ENCODE assay signal across 16 mouse cellular contexts in the genomic region with DNA sequence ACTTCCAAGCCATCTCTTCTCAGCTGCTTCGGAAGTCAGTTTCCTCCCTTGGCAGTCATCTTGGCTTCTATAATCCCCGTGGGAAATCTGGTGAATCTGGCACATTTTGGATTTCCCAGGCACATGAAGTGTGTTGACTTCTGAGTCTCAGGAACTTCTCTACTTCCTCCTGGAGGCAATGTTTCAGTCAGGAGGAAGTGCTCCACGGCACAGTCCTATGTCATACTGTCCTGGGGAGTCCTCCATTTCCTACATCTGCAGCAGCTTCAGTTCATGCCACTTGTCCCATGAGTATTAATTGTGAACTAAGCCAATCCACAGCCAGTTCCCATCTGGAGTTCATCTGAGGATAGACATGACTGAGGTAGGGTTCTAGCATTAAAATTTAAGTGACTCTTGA.
"Had no signal": no experiment of that assay in that cellular context is flagged by ENCODE, and none has a peak within 500 bp of the region (broad histone marks: within the 10 kb centered on the region; RNA-seq: fewer than 3 reads in every experiment).

No protein-coding gene starts in this region.

- H3K27me3 ChIP-seq: kidney, embryonic 15.5 days; liver, embryonic 13.5 days; megakaryocyte, embryonic 14.5 days; midbrain, embryonic 13.5 days; neural tube, embryonic 13.5 days had no signal

- H3K4me1 ChIP-seq: kidney, embryonic 15.5 days; liver, embryonic 13.5 days; megakaryocyte, embryonic 14.5 days; midbrain, embryonic 10.5 days; midbrain, embryonic 13.5 days; neural tube, embryonic 13.5 days had no signal

- H3K9me3 ChIP-seq: kidney, embryonic 15.5 days; liver, embryonic 13.5 days; megakaryocyte, embryonic 14.5 days; midbrain, embryonic 10.5 days; midbrain, embryonic 13.5 days; neural tube, embryonic 13.5 days had no signal

- H3K36me3 ChIP-seq: kidney, embryonic 15.5 days; liver, embryonic 13.5 days; midbrain, embryonic 10.5 days; midbrain, embryonic 13.5 days; neural tube, embryonic 13.5 days had no signal

- ATAC-seq: midbrain, embryonic 13.5 days; midbrain, embryonic 16.5 days had no signal

- DNase-seq: kidney, postnatal 25 days; layer of hippocampus, postnatal 36 days; liver, embryonic 13.5 days; lung, adult 2 months; lung, postnatal 14 days; lung, postnatal 4 days; thymus, adult 18-20 months; thymus, postnatal 36 days had no signal

- H3K27ac ChIP-seq: kidney, embryonic 15.5 days; left cerebral cortex, adult 2 months; liver, embryonic 13.5 days; midbrain, embryonic 10.5 days; midbrain, embryonic 13.5 days; neural tube, embryonic 13.5 days had no signal

- H3K4me3 ChIP-seq: kidney, embryonic 15.5 days; left cerebral cortex, adult 2 months; liver, embryonic 13.5 days; megakaryocyte, embryonic 14.5 days; midbrain, embryonic 10.5 days; midbrain, embryonic 13.5 days; myocyte; neural tube, embryonic 13.5 days had no signal
